Mouse (Mus musculus) neural tube, embryonic 15.5 days (tissue): ENCODE data around the gene Ptprd. TPM values are rescaled to one million over a fixed set of nuclear protein-coding genes. Genes with fewer than 3 reads are reported as not detected.

Experiments
- ATAC-seq: fragments of 200-750 bp; cut with Nextera tagmentation; 2 replicates; pipeline ENCODE4 v1.8.0; 2017; ENCODE audit warnings: mild to moderate bottlenecking, moderate TSS enrichment, moderate library complexity; ENCODE audit not compliant: low FRiP score
- H3K27ac ChIP-seq: fragments of 300-500 bp; sonication (generic); replicated peaks from 2 replicates; pipeline ENCODE4 v1.5.1; 2015; ENCODE audit warnings: mild to moderate bottlenecking, inconsistent platforms
- H3K27me3 ChIP-seq: fragments of 300-500 bp; sonication (generic); replicated peaks from 2 replicates; pipeline ENCODE4 v1.6.1; 2015; ENCODE audit warnings: inconsistent platforms
- H3K36me3 ChIP-seq: fragments of 300-500 bp; sonication (generic); 2 replicates; pipeline ENCODE4 v1.6.1; 2015; ENCODE audit warnings: inconsistent platforms
- H3K4me1 ChIP-seq: fragments of 300-500 bp; sonication (generic); 2 replicates; pipeline ENCODE4 v1.6.1; 2015; ENCODE audit warnings: inconsistent platforms
- H3K4me2 ChIP-seq: fragments of 300-500 bp; sonication (generic); 2 replicates; pipeline ENCODE4 v1.6.1; 2015; ENCODE audit warnings: inconsistent platforms, mild to moderate bottlenecking, moderate library complexity
- H3K4me3 ChIP-seq: fragments of 300-500 bp; sonication (generic); replicated peaks from 2 replicates; pipeline ENCODE4 v1.5.1; 2015; ENCODE audit warnings: mild to moderate bottlenecking, inconsistent platforms
- H3K9ac ChIP-seq: fragments of 300-500 bp; sonication (generic); replicated peaks from 2 replicates; pipeline ENCODE4 v1.6.1; 2015; ENCODE audit warnings: mild to moderate bottlenecking, inconsistent platforms
- H3K9me3 ChIP-seq: fragments of 300-500 bp; sonication (generic); replicated peaks from 2 replicates; pipeline ENCODE4 v1.6.1; 2016; ENCODE audit warnings: inconsistent platforms
- WGBS: fragments of 180-500 bp; shearing (Covaris S2); methylation state at CpG from one replicate; pipeline ENCODE4 v1.1.7; 2015; ENCODE audit warnings: mixed read lengths; 5-methylcytosine and 5-hydroxymethylcytosine counted together
- polyA plus RNA-seq: library from polyadenylated mRNA; unstranded; fragments of >200 nt; fragmentation: Nextera tagmentation; extraction: Ambion mirVana; gene quantifications from 2 replicates; pipeline ENCODE4 v1.2.1, GENCODE M21; 2015

Gene Ptprd
- polyA plus RNA-seq, result 77.2 and 96.1 TPM in 2 replicates

- Histone ChIP-seq H3K4me1 (peaks cover 18% of the 10 kb centered on the region), H3K9ac (peak within 1 kb of the TSS; percentile 60), H3K4me3 (peak within 1 kb of the TSS; percentile 59), H3K27ac (peak within 1 kb of the TSS; percentile 79), H3K9me3 (no peaks in the 10 kb centered on the region), H3K27me3 (no peaks in the 10 kb centered on the region), H3K4me2 (peak within 1 kb of the TSS; percentile 72), H3K36me3 (no peaks in the 10 kb centered on the region)
- ATAC-seq, result peak; percentile 89
- 1% methylated on average over 66 of the region's 86 CpGs for WGBS
These were observed at the start of gene Ptprd for GRCm38 (mm10) chr4:78211529-78212494. Gene Ptprd, minus strand, starts transcription at chr4:78211961.

GRCm38 (mm10) chr4:78235820-78236219 lies 24.1 kb upstream of the Ptprd start:
- 83% methylated on average over 2 of the region's 2 CpGs for WGBS
- H3K4me3 ChIP-seq, result no peak overlapping the region

GRCm38 (mm10) chr4:78235316-78235715 lies 23.6 kb upstream of the Ptprd start:
- WGBS, result 81% methylated on average over 2 of the region's 2 CpGs
- Histone ChIP-seq H3K4me3 (no peak overlapping the region), H3K27me3 (no peaks in the 10 kb centered on the region), H3K27ac (no peak overlapping the region), H3K9me3 (no peaks in the 10 kb centered on the region), H3K36me3 (no peaks in the 10 kb centered on the region), H3K4me1 (no peaks in the 10 kb centered on the region), H3K4me2 (no peak overlapping the region), H3K9ac (no peak overlapping the region)
- no peak for ATAC-seq

More at GRCm38 (mm10) chr4:78235820-78236219, 24.1 kb upstream of the Ptprd start:
- ATAC-seq, result no peak
- no peaks in the 10 kb centered on the region for H3K9me3 ChIP-seq
- H3K27ac ChIP-seq, result no peak overlapping the region
- H3K36me3 ChIP-seq, result no peaks in the 10 kb centered on the region
- no peak overlapping the region for H3K9ac ChIP-seq
- no peak overlapping the region for H3K4me2 ChIP-seq
- no peaks in the 10 kb centered on the region for H3K4me1 ChIP-seq
- H3K27me3 ChIP-seq, result no peaks in the 10 kb centered on the region

- H3K9ac ChIP-seq, result no peak overlapping the region
- 74% methylated on average over 1 of the region's 1 CpGs for WGBS
- no peaks in the 10 kb centered on the region for H3K4me1 ChIP-seq
- H3K9me3 ChIP-seq, result no peaks in the 10 kb centered on the region
- H3K4me2 ChIP-seq, result no peak overlapping the region
- no peak for ATAC-seq
- H3K27ac ChIP-seq, result no peak overlapping the region
- H3K4me3 ChIP-seq, result no peak overlapping the region
- H3K36me3 ChIP-seq, result no peaks in the 10 kb centered on the region
- no peaks in the 10 kb centered on the region for H3K27me3 ChIP-seq
These were observed 22.9 kb upstream of the Ptprd start for GRCm38 (mm10) chr4:78234681-78235080.

- H3K27ac ChIP-seq, result 0 out of 2 replicates have a peak overlapping the region, but pooled peaks have one; percentile 0
These were observed 2.2 kb upstream of the Ptprd start for GRCm38 (mm10) chr4:78213949-78214348.

GRCm38 (mm10) chr4:78212941-78213340 lies 1.2 kb upstream of the Ptprd start:
- ATAC-seq, result no peak
- Histone ChIP-seq H3K4me2 (peak overlapping the region; percentile 72), H3K9ac (0 out of 2 replicates have a peak overlapping the region, but pooled peaks have one; percentile 60), H3K4me3 (peak overlapping the region; percentile 59), H3K4me1 (peaks cover 18% of the 10 kb centered on the region), H3K36me3 (no peaks in the 10 kb centered on the region), H3K27ac (no peak overlapping the region), H3K27me3 (no peaks in the 10 kb centered on the region), H3K9me3 (no peaks in the 10 kb centered on the region)
- WGBS, result 52% methylated on average over 4 of the region's 4 CpGs

More at GRCm38 (mm10) chr4:78213949-78214348, 2.2 kb upstream of the Ptprd start:
- 0 out of 2 replicates have a peak overlapping the region, but pooled peaks have one; percentile 59 for H3K4me3 ChIP-seq
- WGBS, result 19% methylated on average over 4 of the region's 4 CpGs
- H3K36me3 ChIP-seq, result no peaks in the 10 kb centered on the region
- H3K4me1 ChIP-seq, result peaks cover 18% of the 10 kb centered on the region
- peak overlapping the region; percentile 72 for H3K4me2 ChIP-seq
- H3K9me3 ChIP-seq, result no peaks in the 10 kb centered on the region
- no peak overlapping the region for H3K9ac ChIP-seq
- H3K27me3 ChIP-seq, result no peaks in the 10 kb centered on the region
- ATAC-seq, result 0 out of 2 replicates have a peak, but pooled peaks have one; percentile 10

GRCm38 (mm10) chr4:78210878-78211528 lies 758 bp downstream of the Ptprd start:
- WGBS, result 24% methylated on average over 9 of the region's 9 CpGs
- no peaks in the 10 kb centered on the region for H3K27me3 ChIP-seq
- H3K9ac ChIP-seq, result peak overlapping the region; percentile 60
- peak overlapping the region; percentile 59 for H3K4me3 ChIP-seq
- peak overlapping the region; percentile 77 for H3K27ac ChIP-seq
- H3K4me1 ChIP-seq, result peaks cover 18% of the 10 kb centered on the region
- peak overlapping the region; percentile 72 for H3K4me2 ChIP-seq
- ATAC-seq, result peak; percentile 14; the same call in 1 of the 2 replicates
- no peaks in the 10 kb centered on the region for H3K36me3 ChIP-seq
- H3K9me3 ChIP-seq, result no peaks in the 10 kb centered on the region

GRCm38 (mm10) chr4:78205018-78205417 lies 6.7 kb downstream of the Ptprd start:
- H3K9ac ChIP-seq, result no peak overlapping the region
- H3K9me3 ChIP-seq, result no peaks in the 10 kb centered on the region
- no peaks in the 10 kb centered on the region for H3K27me3 ChIP-seq
- no peak for ATAC-seq
- no peak overlapping the region for H3K4me2 ChIP-seq
- no peak overlapping the region for H3K4me3 ChIP-seq
- no peak overlapping the region for H3K27ac ChIP-seq
- H3K36me3 ChIP-seq, result no peaks in the 10 kb centered on the region
- WGBS, result 57% methylated on average over 3 of the region's 3 CpGs
- H3K4me1 ChIP-seq, result no peaks in the 10 kb centered on the region; the same call in 1 of the 2 replicates

GRCm38 (mm10) chr4:78168447-78168846 lies 43.3 kb downstream of the Ptprd start:
- 84% methylated on average over 1 of the region's 1 CpGs for WGBS
- Histone ChIP-seq H3K27ac (no peak overlapping the region), H3K9me3 (no peaks in the 10 kb centered on the region), H3K27me3 (no peaks in the 10 kb centered on the region), H3K4me2 (no peak overlapping the region), H3K9ac (no peak overlapping the region), H3K36me3 (no peaks in the 10 kb centered on the region), H3K4me3 (no peak overlapping the region), H3K4me1 (no peaks in the 10 kb centered on the region)
- no peak for ATAC-seq

- Histone ChIP-seq H3K9ac (no peak overlapping the region), H3K4me1 (no peaks in the 10 kb centered on the region), H3K4me2 (no peak overlapping the region), H3K36me3 (no peaks in the 10 kb centered on the region), H3K27me3 (no peaks in the 10 kb centered on the region), H3K27ac (no peak overlapping the region), H3K9me3 (no peaks in the 10 kb centered on the region), H3K4me3 (no peak overlapping the region)
- WGBS, result 76% methylated on average over 3 of the region's 3 CpGs
- ATAC-seq, result no peak
These were observed 51.3 kb downstream of the Ptprd start for GRCm38 (mm10) chr4:78160451-78160850.

- WGBS, result 33% methylated on average over 1 of the region's 1 CpGs
- Histone ChIP-seq H3K4me3 (no peak overlapping the region), H3K27me3 (no peaks in the 10 kb centered on the region), H3K36me3 (no peaks in the 10 kb centered on the region), H3K9ac (no peak overlapping the region), H3K4me1 (no peaks in the 10 kb centered on the region), H3K27ac (no peak overlapping the region), H3K9me3 (no peaks in the 10 kb centered on the region), H3K4me2 (no peak overlapping the region)
- no peak for ATAC-seq
These were observed 61.2 kb downstream of the Ptprd start for GRCm38 (mm10) chr4:78150561-78150960.
